8 mouse cellular contexts compared by ENCODE assay signal in the genomic region with DNA sequence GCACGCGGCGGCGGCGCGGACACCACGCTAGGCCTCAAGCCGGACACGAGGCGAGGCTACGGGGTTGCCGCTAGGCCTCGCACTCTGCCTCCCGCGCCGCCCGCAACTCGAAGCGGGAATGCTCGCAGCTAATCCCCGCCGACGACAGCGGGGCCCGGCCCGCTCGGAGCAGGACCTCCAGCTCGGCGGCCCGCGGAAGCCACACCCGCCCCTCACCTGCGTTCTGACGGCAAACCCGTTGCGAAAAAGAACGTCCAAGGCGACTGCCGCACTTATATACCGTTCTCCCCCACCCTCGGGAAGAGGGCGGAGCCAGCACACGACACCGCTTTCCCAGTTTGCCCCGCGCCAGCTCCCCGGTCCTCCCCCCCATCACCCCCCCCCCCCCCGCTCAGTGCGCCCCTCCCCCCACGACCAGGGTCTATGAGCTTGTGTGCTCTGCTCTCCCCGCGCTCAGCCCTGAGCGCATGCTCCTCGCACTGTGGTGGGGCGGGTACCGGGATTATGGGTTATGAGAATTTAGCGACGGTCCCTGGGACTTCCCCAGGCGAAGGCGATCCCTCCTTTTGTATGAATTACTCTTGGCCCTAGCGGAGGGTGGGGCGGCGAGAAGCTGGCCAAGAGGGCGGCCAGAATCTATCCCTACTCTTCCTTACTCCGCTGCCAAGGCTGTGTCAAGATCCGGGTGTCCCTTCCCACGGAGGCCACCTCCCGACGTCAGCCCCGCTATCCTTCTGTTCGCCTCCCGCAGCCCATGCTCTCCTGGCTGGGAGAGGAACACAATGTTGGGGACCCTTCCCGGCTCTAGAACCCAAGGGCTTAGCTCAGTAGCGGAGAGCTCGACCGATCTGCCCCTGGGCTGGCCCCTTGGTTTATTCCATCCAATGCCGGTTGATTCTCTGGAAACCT. TPM values are rescaled to one million over a fixed set of nuclear protein-coding genes. Genes with fewer than 3 reads are reported as not detected.
A peak's percentile ranks its signal among the peaks of the same experiment; 100 is the strongest.
DNase-seq lines count a peak whose midpoint lies in the region; ATAC-seq and TF ChIP-seq lines count a peak whose summit lies in the region.

No protein-coding gene starts in this region.

- peak; percentile 94 for DNase-seq in Patski (ENCODE audit: low read depth, low spot score)
- peak; percentile 97 to 98 for DNase-seq in cerebellum, postnatal 14 days
- peak; percentile 94 for DNase-seq in frontal cortex, postnatal 14 days (ENCODE audit: low spot score in 2 of 2)
- DNase-seq in layer of hippocampus, postnatal 25 days (ENCODE audit: extremely low spot score in 1 of 2, low spot score in 1 of 2) = peak; percentile 90 to 91
- DNase-seq in lung, postnatal 25 days (ENCODE audit: low spot score) = peak; percentile 99
- DNase-seq in retina, embryonic 14.5 days (ENCODE audit: low spot score) = peak; percentile 98
- DNase-seq in thymus, postnatal 4 days = peak; percentile 97

- peaks cover 32% of the 10 kb centered on the region for H3K36me3 ChIP-seq in hindbrain, embryonic 13.5 days

- in situ Hi-C loops in Patski (cut with MboI; ENCODE audit: low pct_unique_long_range_greater_than_20kb) = no loop called here

- H3K9me3 ChIP-seq in hindbrain, embryonic 13.5 days = no peaks in the 10 kb centered on the region

- peak overlapping the region; percentile 100 for H3K27ac ChIP-seq in hindbrain, embryonic 13.5 days

- peak overlapping the region; percentile 100 for H3K9ac ChIP-seq in hindbrain, embryonic 13.5 days

- under 1% methylated on average over 65 of the region's 77 CpGs for WGBS in hindbrain, embryonic 13.5 days

- CTCF ChIA-PET in Patski (lab: Charles Lee) = interaction anchor here (0.8 to 1.9 kb wide), 6 partner anchors 18 to 50 kb away, joined by 3 to 4 read pairs (median 3); no protein-coding TSS in a partner anchor

- H3K4me1 ChIP-seq in hindbrain, embryonic 13.5 days (replicated peaks) = peaks cover 37% of the 10 kb centered on the region

- H3K4me2 ChIP-seq in hindbrain, embryonic 13.5 days = peak overlapping the region; percentile 78

- peak; percentile 88 for ATAC-seq in Patski
- ATAC-seq in hindbrain, embryonic 13.5 days (ENCODE audit: low FRiP score) = peak; percentile 99

- POLR2A ChIA-PET in Patski (lab: Charles Lee) = interaction anchor here (0.6 to 6.0 kb wide), 16 partner anchors 17 to 68 kb away, joined by 3 to 29 read pairs (median 4); a partner anchor contains a TSS

- TF ChIP-seq CTCF in Patski (IDR thresholded peaks at IDR 0.05) = no peak

- no peaks in the 10 kb centered on the region for H3K27me3 ChIP-seq in Patski
- H3K27me3 ChIP-seq in hindbrain, embryonic 13.5 days = no peaks in the 10 kb centered on the region

- peak overlapping the region; percentile 98 for H3K4me3 ChIP-seq in hindbrain, embryonic 13.5 days

RNA-seq across cellular contexts. Expression of a gene that starts 7.3 kb away (rescaled TPM):
- 8,737 TPM for polyA plus RNA-seq in Patski (2021)
- 3,538 and 3,562 TPM in 2 replicates for polyA plus RNA-seq in hindbrain, embryonic 13.5 days (2015; fragmentation: Nextera tagmentation; extraction: Ambion mirVana)
- 1,000 to 10,000 TPM; 3,010 to 3,306 TPM for total RNA-seq in layer of hippocampus, postnatal 25 days (2021)

RNA-seq across cellular contexts. Expression of a gene that starts 33.1 kb away (rescaled TPM):
- not detected for polyA plus RNA-seq in Patski (2021)
- polyA plus RNA-seq in hindbrain, embryonic 13.5 days (2015; fragmentation: Nextera tagmentation; extraction: Ambion mirVana) = 0.99 and 1.3 TPM in 2 replicates
- total RNA-seq in layer of hippocampus, postnatal 25 days (2021) = 1 to 10 TPM in 1 of 2 experiments, under 1 TPM in 1; 0.89 to 1.1 TPM

RNA-seq across cellular contexts. Expression of a gene that starts 33.7 kb away (rescaled TPM):
- 23.8 TPM for polyA plus RNA-seq in Patski (2021)
- polyA plus RNA-seq in hindbrain, embryonic 13.5 days (2015; fragmentation: Nextera tagmentation; extraction: Ambion mirVana) = 27.3 and 28.8 TPM in 2 replicates
- 10 to 100 TPM; 20.6 to 23.7 TPM for total RNA-seq in layer of hippocampus, postnatal 25 days (2021)

RNA-seq across cellular contexts. Expression of a gene that starts 38.6 kb away (rescaled TPM):
- polyA plus RNA-seq in Patski (2021) = 3.0 TPM
- 0.71 and 0.74 TPM in 2 replicates for polyA plus RNA-seq in hindbrain, embryonic 13.5 days (2015; fragmentation: Nextera tagmentation; extraction: Ambion mirVana)
- total RNA-seq in layer of hippocampus, postnatal 25 days (2021) = 1 to 10 TPM in 1 of 2 experiments, under 1 TPM in 1; 0.74 to 1.2 TPM

Comparison
In these comparisons a context has a peak if more than half of its experiments do, and no peak if none do; other contexts are left out.
1. Peak in every context shown above with its lines: DNase-seq, ATAC-seq, H3K4me3 ChIP-seq and H3K27ac ChIP-seq.